Mouse (Mus musculus) CD4-positive, CD25-positive, alpha-beta regulatory T cell, adult 2 months (primary cell): ENCODE measurements around the gene Hbq1b.
A peak's percentile ranks its signal among the peaks of the same experiment; 100 is the strongest.

Experiments
- DNase-seq: peaks from one replicate; pipeline ENCODE4 v3.0.0-alpha.2; 2012; ENCODE audit warnings: low read depth, low spot score

Hbq1b gene

DNA sequence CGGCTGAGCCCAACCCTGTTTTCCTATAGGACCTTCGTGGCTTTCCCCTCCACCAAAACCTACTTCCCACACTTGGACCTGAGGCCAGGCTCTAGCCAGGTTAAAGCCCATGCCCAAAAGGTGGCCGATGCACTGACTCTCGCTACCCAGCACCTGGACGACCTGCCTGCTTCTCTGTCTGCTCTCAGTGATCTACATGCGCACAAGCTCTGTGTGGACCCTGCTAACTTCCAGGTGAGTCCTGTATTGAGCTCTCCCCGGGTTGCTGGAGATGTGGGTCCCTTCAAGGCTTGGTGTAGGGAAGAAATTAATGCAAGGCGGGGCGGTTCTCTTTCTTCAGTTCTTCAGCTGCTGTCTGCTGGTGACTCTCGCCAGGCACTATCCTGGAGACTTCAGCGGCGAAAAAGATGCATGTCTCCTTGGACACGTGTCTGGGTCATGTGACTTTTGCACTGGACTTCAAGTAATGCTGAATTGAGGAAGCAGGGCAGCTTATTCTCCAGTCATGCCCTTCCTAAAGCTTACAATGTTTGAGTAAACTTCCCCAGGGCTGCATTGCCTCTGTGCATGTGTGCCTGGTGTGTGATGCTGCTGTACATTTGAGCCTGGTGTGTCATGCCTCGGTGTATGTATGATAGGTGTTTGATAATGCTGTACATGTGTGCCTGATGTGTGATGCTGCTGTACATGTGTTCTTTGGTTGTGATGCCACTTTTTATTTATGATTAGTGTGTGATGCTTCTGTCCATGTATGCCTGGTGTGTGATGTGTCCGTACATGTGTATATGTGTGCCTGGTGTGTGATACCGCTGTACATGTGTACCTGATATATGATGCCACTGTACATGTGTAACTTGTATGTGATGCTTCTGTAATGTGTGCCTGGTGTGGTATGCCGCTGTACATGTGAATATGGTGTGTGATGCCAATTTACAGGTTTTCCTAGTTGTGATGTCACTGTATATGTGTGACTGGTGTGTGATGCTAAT is 13.8 kb downstream of the Hbq1b start:
- DNase-seq = no peak

DNA sequence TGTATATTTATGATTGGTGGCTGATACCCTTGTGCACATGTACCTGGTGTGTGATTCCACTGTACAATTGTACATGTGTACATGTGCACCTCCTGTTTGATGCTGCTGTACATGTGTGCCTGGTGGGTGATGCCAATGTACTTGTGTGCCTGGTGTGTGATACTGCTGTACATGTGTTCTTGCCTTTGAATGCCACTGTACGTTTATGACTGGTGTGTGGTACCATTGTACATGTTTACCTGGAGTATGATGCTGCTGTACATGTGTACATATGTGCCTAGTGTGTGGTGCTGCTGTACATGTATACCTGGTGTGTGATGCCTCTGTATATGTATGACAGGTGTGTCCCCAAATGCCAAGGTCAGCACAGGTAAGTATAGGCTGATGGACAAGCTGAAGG is 14.7 kb downstream of the Hbq1b start:
- DNase-seq = no peak

DNA sequence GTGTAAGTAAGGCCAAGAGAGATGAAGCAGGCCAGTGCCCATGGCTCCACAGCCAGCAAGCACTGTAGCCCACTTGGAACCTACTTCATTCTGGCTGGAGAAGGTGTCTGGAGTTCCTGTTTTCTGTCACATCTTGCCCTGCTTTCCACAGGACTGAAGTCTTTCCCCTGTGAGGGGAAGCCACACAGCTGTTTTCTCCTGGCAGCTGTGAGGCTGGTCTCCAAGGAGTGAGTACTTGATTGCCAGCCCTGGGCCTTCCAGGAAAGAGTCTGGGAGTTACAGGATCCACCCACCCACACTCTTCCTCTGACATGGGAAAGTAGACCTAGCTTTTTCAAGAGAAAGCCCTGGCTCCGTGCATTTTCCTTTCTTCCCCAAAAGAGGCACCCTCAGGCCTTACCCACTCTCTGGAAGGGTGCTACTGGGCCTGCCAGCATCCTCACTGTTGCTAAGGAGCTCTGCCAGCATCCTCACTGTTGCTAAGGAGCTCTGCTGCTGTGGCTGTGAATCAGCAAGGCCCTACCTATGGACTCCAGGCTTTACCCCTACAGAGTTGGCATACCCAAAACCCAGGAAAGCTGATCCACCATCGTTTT is 16.2 kb downstream of the Hbq1b start:
- no peak for DNase-seq

DNA sequence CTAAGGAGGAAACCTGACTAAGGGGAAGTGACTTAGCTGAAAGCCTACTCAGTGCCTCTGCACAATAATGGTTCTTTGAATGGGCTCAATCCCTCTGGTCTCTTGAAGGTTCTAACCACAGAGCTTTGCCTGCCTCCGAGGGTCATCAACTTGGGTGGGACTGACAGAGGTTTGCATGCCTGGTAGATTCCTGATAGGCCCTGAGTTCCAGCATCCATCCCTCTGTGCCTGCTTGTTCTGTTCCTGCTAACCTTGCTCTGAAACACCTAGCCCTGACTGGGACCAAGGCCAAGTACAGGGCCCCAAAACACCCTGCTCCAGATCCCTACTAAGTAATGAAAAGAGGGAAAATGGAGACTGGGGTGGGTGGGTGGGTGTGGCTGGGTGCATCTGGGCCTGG is 16.7 kb downstream of the Hbq1b start:
- no peak for DNase-seq

DNA sequence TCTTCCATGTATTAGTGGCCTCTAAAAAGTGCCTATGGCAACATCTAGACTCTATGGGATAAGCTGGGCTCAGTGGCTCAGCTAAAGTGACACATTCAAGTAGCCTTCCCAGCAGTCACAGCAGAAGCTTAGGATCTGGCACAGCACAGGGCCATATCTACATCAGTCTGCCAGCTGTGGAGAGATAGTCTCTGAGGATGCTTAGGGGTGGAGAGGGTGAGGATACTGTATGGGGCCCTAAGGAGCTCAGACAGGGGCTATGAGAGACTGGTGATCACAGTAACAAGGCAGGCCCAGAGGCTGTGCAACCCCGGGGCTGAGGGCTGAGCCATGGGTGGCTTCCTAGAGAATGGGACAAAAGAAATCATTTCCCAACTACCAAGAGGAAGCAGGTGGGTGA is 20.2 kb downstream of the Hbq1b start:
- no peak for DNase-seq

DNA sequence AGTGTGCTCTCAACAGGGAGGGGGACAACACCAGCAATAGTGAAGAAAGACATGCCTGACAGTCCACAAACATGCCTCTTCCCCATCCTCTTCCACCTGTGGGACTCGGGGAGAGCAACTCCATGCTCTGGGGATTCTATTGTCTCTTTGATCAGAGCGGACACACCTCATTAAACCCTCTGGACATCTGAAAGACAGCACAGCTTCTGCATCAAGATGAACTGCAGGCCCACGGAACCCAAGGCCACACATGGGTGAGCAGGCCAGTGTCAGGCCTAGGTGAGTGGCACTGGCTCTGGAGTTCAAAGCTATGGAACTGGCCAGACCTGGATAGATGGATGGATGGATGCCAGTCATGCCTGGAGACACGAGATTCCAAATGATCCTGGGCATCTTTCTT is 22.7 kb downstream of the Hbq1b start:
- DNase-seq = no peak

DNA sequence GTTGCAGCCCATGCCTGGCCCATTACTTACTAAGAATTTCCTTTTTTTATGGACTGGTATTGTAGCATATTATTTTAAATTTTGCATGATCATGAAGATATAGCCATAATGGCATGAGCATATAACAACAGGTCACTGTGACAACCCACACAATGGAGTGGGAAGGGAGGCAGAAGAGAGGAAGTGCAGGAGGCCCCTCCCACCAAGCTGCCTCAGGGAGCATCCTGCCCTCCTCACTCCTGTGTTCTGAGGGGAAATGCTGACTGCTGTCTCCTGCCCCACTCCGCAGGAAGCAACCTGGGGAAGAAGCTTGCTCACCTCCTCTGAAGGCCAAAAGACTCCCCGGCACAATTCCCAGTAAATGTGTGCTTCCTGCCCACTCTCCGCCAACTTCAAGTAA is 23.2 kb downstream of the Hbq1b start:
- no peak for DNase-seq

DNA sequence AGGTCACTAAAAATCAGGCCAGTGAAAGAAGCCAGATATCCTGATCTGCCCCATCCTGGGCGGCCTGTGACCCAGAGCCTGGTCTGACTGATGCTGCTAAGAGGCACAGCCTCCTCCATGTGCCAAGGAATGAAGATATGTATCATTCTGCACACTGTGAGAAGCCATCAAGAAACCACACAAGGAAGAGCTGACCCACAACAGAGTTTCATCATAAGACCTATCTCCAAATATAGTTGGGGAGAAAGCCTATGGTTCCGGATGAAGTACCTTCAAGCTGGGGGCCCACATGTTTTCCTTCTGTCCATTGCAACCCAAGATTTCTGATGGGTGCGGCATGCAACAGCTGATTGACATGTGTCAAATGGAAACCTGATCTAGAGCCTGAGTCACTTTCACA is 29.2 kb downstream of the Hbq1b start:
- no peak for DNase-seq

DNA sequence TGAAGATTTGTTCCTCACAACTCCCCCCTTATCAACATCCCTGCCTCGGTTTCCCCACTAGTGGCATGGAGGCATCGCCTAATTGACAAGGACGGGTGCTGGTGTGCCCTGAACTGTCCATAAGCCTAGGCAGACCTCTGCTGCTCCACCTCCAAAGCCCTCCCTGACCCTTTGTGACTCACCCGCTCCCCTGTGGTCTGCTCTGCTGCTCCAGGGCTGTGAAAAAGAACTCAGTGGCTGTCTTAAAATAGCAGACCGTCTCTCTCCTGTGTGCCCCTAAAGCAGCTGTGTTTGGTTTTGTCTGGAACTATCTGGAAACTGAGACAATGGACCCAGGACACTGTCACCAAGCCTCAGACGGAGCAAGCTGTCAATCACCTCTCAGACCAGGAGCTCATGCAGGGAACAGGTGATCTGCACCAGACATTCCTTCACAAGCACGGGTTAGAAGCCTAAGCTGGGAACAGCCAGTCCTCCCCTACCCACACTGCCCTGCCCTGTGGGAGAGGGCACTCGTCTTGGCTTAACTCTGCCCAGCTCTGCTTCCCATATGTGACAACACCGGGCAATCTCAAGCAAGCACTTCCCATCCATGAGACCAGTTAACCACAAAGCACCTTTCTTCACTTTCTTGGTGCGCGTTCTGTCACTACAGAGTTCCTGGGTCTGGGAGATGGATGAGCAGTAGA is 33.9 kb downstream of the Hbq1b start:
- DNase-seq = no peak

DNA sequence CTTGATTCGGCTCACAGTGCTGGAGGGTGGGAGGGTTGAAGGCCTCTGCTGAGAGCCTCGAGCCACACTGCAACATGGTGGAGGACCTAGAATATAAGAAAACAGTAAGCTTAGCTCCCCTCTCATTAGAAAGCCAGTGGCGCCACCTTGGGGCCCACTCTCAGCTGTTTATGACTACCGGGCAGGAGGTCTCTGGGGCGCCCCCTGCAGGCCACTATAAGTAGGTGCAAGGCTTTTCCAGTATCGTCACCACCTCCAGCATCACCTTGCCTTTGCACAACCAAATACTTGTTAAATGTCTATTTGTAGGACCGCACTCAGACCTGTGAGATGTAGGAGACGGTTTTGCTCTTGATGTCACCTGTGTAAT is 34.4 kb downstream of the Hbq1b start:
- peak; percentile 75 for DNase-seq

DNA sequence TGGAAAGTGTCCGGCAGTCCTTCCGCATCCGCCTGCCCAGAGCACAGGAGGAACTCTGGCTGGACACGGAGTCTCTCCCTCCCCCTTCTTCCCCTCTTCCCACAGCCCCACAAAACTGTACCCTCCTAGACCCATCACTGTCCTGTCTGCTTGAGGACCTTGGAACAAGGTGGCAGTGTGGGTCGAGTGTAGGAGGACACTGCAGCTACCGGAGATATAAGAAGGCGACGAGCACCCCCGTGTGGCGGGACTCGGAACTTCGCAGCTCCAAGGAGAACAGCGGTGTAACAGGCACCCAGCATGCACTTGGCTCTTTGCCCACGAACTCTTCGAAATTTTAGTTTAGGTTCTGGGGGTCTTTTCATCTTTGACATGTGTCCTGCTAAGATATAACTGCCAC is 37.8 kb downstream of the Hbq1b start:
- DNase-seq = peak; percentile 90

DNA sequence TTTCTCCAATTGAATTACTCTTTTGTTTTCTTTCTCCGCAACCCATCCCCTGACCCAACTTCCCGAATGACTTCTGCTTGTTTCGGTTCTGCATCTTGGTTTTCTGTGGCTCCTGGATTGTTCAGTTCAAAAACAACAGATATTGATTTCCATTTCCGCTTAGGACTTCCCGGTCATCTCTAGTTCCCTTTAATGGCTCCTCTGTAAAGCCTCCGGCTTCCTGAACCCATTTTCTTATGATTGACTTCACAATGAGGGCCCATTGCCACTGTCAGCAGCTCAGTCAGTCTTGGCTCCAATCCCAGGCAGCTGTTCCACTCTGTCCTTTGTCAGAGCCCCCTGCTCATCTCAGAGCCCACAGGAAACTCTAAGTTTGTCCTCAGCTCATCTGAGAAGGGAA is 44.3 kb downstream of the Hbq1b start:
- no peak for DNase-seq

DNA sequence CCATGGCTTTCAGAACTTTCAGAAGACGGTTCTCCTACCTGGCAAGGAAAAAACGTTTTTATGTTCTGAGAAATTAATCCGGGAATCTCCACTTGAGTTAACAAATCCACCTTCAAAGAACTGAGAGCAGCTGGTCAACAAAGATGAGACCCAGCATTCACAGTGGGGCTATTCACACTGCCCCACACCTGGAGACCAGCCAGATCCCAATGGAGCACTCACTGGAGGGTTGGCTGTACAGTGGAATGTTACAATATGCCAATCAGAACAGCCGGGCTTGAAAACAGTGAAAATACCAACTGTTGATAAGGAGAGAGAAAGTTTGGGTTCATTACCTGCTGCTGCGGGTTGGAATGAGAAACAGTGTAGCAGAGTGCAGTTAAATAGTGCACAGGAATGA is 45.1 kb downstream of the Hbq1b start:
- no peak for DNase-seq

DNA sequence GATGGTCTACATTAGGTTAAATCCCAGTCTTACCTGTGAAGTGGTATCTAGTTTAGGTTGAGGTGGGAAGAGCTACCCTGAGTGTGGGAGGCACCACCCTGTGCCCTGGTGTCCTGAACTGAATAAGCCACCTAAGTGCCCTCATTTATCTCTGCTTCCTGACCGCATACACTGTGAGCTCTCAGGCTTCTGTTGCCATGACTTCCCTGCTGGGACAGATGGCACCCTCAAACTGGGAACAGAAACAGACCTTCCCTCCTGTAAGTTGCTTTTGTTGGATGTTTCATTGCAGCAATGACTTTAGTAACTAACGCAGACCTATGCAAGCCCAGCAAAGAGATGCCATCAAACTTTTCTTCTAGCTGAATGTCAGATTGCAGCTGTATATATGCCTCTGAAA is 46.5 kb downstream of the Hbq1b start:
- DNase-seq = no peak

DNA sequence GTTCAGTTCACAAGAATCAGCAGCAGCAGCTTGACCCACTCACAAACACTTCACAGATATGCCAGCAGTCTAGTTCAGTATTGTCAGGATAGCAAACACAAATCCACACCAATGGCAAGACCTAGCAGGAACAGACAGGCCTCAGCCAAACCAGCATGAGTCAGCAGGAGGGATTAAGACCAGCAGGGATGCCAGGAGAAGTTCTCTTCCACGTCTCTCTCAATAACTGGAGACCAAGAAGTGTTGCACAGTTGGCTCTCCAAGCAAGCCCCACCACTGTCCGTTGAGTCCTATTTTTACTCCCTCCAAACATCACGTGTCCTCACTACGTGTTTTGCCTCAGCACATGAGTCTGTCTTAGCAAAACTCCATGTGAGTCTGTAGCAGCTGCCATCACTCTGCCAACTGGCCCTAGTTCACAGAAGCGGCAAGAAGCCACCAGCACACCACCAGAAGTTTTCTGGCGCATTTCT is 49.7 kb downstream of the Hbq1b start:
- DNase-seq = no peak
